Mouse (Mus musculus) olfactory bulb, adult 2 months (tissue): ENCODE measurements around the gene Sytl3. TPM values are rescaled to one million over a fixed set of nuclear protein-coding genes. Genes with fewer than 3 reads are reported as not detected.
"Not testable (repeated sequence)": the region's sequence is repeated elsewhere in the genome, so short reads cannot be mapped to it uniquely, and the experiment has no call there.

ENCODE experiments used
- H3K27ac ChIP-seq: fragments of 200-500 bp; 2 replicates; pipeline ENCODE4 v1.5.1; 2012; ENCODE audit warnings: low read depth, low read length; ENCODE audit not compliant: insufficient read depth
- H3K4me1 ChIP-seq: fragments of 200-500 bp; 2 replicates; pipeline ENCODE4 v1.6.1; 2012; ENCODE audit warnings: low read length; ENCODE audit not compliant: control insufficient read depth, insufficient read depth
- H3K4me3 ChIP-seq: fragments of 200-500 bp; 2 replicates; pipeline ENCODE4 v1.5.1; 2012; ENCODE audit warnings: mild to moderate bottlenecking, low read depth, low read length, moderate library complexity; ENCODE audit not compliant: insufficient read depth
- CTCF ChIP-seq: fragments of 200-500 bp; IDR thresholded peaks from 2 replicates; pipeline ENCODE4 v1.5.1; 2012; ENCODE audit warnings: low read depth, mild to moderate bottlenecking, low read length, moderate library complexity; ENCODE audit not compliant: insufficient read depth
- POLR2A ChIP-seq: fragments of 200-500 bp; IDR thresholded peaks from 2 replicates; pipeline ENCODE4 v1.6.1; 2012; ENCODE audit warnings: mild to moderate bottlenecking, low read depth, low read length, moderate library complexity; ENCODE audit not compliant: insufficient read depth
- WGBS: fragments of 180-500 bp; shearing (Covaris S2); methylation state at CpG from one replicate; pipeline ENCODE4 v1.1.7; 2018; 5-methylcytosine and 5-hydroxymethylcytosine counted together
- polyA plus RNA-seq: library from polyadenylated mRNA; stranded (reverse); fragments of >200 nt; gene quantifications from 2 replicates; pipeline ENCODE4 v1.2.4, GENCODE M21; 2012; ENCODE audit warnings: low replicate concordance; ENCODE audit not compliant: missing spikeins, insufficient read depth, insufficient read length

Sytl3 gene
- polyA plus RNA-seq, 1 experiment = not detected

DNA sequence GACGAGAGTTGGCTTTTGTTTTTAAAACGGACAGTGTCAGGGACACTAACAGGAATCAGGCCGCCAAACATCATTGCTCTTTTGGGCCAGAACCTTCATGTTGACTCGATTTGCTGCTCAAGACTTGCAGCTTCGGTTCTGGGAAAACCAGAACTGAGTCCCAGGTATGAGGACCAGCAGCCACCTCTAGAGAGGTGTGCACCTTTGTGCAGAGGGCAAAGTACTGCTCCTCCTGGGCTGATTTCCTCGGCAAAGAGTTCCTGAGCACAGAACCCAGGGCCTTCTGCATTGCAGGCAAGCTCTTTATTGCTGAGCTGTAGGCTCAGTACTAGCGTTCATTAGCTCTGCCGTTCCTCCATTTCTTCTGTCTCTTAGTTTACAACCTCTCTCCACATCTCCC lies 55.1 kb downstream of the Sytl3 start:
- H3K4me3 ChIP-seq, H3K4me1 ChIP-seq, H3K27ac ChIP-seq: not testable (repeated sequence)
- WGBS = 84% methylated on average over 8 of the region's 8 CpGs

DNA sequence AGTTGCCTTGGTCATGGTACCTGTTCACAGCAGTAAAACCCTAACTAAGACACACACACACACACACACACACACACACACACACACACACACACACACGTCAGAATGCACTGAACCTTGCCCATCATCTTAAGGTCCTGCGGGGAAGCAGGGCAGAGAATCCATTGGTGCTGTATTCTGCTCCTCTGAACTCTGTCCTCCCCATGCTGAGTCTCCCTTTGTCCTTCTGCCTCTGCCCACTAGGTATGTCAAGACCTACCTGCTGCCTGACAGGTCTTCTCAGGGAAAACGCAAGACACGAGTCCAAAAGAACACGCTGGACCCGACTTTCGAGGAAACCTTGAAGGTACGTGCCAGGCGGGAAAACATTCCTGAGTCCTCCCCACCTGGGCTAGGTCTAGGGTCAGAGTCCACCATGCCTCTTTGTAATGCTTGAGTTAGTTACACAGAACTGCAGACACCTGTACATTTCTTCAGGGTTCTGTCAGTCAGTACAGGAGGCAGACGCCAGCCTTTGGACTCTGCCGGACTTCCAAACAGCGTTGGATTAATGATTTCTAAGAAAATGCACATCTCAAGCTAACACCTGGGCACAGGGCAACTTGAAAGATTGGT lies 69.2 kb downstream of the Sytl3 start:
- 96% methylated on average over 12 of the region's 12 CpGs for WGBS
- TF ChIP-seq POLR2A (no peak), CTCF (no peak)

DNA sequence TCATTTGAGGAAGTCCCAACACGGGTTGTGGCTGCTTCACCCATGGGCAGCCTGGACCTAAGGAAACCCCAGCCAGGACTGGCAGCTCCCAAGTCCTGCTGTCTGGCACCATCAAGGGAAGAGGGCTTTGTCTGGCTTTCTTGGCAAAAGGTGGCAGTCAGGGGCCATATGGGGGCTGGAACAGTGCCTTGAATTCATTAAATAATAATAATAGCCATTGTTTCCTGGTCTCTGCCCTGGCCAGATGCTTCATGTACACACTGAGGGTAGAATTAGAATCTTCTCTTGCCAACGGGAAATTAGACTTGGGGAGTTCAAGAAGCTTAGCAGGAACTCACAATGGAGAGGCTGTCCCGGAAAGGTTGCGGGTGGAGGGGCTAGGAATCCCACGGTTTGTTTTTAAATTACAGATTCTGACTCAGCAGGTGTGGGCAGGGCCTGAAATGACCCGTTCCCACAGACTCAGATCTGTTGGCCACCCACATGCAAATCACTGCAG lies 70.4 kb downstream of the Sytl3 start:
- Histone ChIP-seq H3K27ac (no peak overlapping the region), H3K4me3 (no peak overlapping the region), H3K4me1 (peaks cover 3% of the 10 kb centered on the region)
- whole genome bisulfite sequencing = 15% methylated on average over 6 of the region's 6 CpGs
- TF ChIP-seq CTCF (no peak), POLR2A (no peak)

More for the DNA sequence above, 69.2 kb downstream of the Sytl3 start:
- Histone ChIP-seq H3K4me3 (no peak overlapping the region), H3K4me1 (peaks cover 3% of the 10 kb centered on the region), H3K27ac (no peak overlapping the region)

DNA sequence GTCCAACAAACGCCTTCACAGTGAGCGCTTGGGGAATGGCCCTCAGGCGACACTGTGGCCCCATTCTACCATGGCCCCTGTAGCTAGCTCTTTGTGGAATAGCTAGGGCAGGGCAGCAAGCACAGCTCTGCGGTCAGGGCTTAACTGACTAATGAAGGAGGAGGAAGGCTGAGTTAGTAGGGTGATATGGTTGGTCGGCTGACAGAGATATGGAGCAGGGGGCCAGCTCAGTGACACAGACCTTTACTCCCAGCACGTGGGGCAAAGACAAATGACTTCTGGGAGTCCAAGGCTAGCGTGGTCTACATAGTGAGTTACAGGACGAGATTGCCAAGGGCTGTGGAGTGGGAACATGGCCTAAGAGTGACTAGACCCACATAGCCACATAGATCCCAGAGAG lies 72.2 kb downstream of the Sytl3 start:
- TF ChIP-seq POLR2A (no peak), CTCF (no peak)
- 87% methylated on average over 8 of the region's 8 CpGs for WGBS
- Histone ChIP-seq H3K27ac (no peak overlapping the region), H3K4me3 (no peak overlapping the region), H3K4me1 (peaks cover 3% of the 10 kb centered on the region)

DNA sequence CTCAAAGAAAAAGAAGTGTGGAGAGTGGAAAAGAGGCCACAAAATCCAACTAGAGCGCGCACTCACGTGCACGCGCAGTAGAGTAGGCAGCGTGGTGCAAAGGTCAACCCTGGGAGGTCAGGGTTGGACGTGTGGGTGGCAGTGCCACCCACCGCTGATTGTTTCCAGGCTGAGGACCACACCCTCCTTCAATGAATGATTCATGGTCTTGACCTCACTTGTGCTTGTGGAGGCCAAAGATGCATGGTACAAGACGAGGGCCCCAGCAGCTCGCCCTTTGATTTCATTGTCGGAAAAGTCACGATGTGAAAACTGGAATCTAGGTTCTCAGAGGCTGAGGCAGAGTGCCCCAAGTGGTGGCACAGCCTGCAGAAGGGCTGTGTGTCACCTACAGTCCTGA lies 72.7 kb downstream of the Sytl3 start:
- Histone ChIP-seq H3K4me3 (no peak overlapping the region), H3K4me1 (peaks cover 3% of the 10 kb centered on the region), H3K27ac (no peak overlapping the region)
- WGBS = 93% methylated on average over 12 of the region's 12 CpGs
- no peak for TF ChIP-seq CTCF
- no peak for TF ChIP-seq POLR2A

DNA sequence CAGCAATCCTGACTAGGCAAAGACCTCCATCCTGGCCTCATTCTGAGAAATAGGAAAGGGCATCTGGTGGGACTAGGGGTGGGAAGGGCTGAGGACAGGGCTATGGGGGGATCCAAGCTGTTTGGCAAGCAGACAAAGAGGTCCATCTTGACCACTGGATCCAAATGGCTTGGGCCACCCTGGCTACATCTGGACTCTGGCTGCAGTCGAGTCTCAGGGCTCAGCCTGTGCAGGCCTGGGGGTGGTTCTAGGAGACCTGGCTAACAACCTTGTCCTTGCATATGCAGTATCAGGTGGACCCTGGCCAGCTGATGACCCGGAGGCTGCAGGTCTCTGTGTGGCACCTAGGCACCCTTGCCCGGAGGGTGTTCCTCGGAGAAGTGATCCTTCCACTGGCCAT lies 73.8 kb downstream of the Sytl3 start:
- TF ChIP-seq CTCF = no peak
- TF ChIP-seq POLR2A = no peak
- peaks cover 3% of the 10 kb centered on the region for H3K4me1 ChIP-seq
- WGBS = 95% methylated on average over 4 of the region's 4 CpGs
- H3K27ac ChIP-seq = no peak overlapping the region
- no peak overlapping the region for H3K4me3 ChIP-seq

DNA sequence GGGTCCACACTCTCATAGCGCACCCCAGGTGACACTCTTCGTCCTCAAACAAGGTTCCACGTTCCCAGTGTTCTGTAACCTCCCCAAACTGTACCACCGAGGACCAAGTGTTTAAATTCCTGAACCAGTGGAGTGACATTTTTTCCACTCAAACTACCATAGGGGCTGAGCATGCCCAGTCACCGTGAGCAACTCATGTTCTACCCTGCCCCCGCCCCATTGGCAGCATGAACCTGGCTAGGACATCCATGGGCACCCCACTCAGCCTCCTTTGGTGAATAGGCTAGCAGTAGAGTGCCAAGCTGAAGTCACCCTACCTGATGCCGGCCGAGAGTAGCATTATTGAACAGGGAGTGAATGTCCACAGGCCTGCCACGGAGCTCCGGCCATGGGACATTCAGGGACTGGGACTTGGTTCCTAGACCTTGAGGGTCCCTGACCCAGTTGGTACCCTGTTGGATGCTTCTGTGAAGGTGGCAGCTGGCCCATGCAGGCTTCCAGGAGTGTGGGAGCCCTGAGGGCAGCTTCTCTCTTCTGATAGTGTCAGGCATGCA lies 74.5 kb downstream of the Sytl3 start:
- Histone ChIP-seq H3K4me3 (no peak overlapping the region), H3K27ac (no peak overlapping the region), H3K4me1 (peaks cover 3% of the 10 kb centered on the region)
- TF ChIP-seq POLR2A = no peak
- no peak for TF ChIP-seq CTCF
- WGBS = 96% methylated on average over 10 of the region's 10 CpGs

DNA sequence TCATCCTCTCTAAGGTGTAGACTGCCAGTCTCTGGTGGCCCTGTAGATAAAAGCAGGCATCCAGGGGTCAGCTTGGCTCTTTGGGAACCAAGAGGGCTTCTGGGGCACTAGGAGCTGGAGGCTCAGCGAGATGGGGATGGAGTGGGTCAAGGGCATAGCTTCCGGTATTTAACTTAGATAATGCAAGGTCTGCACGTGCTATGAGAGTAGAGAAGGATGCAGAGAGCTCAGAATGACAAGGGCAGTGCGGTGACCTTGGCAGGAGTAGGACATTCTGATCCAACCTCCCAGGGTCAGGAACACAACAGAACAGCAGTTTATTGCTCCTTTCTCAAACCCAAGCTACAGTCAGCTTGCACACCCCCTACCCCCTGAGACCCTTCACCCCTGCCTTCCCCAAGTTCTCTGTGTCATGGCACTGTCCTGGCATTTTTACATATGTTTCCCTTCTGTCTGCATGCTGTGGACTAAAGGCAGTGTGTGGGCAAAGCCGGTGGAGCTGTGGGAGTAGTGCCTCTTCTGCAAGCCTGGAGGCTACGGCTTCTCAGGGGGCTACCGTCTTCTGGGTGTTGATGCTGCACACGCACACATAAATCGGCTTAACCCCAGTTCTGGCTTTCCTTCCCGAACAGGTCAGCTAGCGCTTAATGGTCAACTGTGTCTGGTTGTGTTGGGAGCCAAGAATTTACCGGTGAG lies 76.0 kb downstream of the Sytl3 start:
- Histone ChIP-seq H3K27ac (no peak overlapping the region), H3K4me3 (no peak overlapping the region), H3K4me1 (no peaks in the 10 kb centered on the region)
- TF ChIP-seq CTCF = no peak
- TF ChIP-seq POLR2A = no peak
- 95% methylated on average over 12 of the region's 12 CpGs for WGBS

DNA sequence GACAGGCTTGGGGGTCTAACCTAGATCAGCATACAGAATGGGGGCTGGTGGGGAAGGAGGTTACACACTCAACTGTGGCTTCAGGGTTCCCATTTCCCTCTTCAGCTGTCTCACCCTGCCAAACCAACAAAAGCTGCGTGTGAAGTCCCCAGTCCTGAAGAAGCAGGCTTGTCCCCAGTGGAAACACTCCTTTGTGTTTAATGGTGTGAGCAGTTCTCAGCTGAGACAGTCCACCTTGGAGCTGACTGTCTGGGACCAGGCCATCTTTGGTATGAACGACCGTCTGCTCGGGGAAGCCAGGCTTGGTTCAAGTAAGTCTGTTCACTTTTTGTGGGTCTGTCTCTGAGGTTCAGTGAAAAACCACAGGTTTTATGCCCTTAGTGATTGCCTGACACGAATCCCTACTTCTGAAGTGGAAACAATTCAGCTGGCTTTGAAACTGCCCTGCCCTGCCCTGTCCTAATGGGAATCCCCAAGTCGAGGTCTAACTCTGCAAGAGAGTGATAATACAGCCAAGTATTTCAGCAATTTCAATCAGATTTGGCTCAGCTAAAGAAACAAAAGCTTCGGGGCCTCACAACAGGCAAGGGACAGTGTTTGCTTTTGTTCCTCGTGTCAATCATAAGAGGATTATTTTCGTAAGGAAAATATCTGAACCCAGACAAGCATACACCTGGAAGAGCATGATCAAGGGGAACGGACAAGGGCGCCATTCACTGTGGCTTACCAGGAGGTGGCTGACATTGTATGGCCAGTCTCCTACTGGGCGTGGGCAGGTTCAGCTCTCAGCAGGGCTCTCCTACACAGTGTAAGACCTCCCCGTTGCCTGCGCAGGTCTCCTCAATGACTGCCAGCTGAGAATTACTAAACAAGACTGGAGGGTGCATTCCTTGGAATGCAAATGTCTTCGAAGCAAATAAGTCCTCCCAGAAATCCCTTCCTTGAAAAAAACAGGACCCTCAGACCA lies 77.7 kb downstream of the Sytl3 start:
- peaks cover 6% of the 10 kb centered on the region; the same call in 1 of the 2 replicates for H3K4me1 ChIP-seq
- TF ChIP-seq CTCF (no peak), POLR2A (no peak)
- no peak overlapping the region for H3K27ac ChIP-seq
- 60% methylated on average over 15 of the region's 15 CpGs for WGBS
- H3K4me3 ChIP-seq = no peak overlapping the region
